Mouse (Mus musculus) midbrain, embryonic 11.5 days (tissue): ENCODE results near the gene Dcaf11. TPM values are rescaled to one million over a fixed set of nuclear protein-coding genes. Genes with fewer than 3 reads are reported as not detected.

Experiments
- ATAC-seq: fragments of 200-750 bp; cut with Nextera tagmentation; 2 replicates; pipeline ENCODE4 v1.8.0; 2017; ENCODE audit warnings: moderate TSS enrichment, moderate library complexity; ENCODE audit not compliant: low FRiP score
- DNase-seq: peaks from one replicate; pipeline ENCODE4 v3.0.0; 2015; ENCODE audit warnings: low spot score; ENCODE audit errors: missing footprints
- H3K27ac ChIP-seq: fragments of 300-500 bp; sonication (generic); 2 replicates; pipeline ENCODE4 v1.5.1; 2014; ENCODE audit warnings: low read depth, low read length
- H3K27me3 ChIP-seq: fragments of 300-500 bp; sonication (generic); 2 replicates; pipeline ENCODE4 v1.6.1; 2014; ENCODE audit warnings: mild to moderate bottlenecking, low read length, moderate library complexity, mixed read lengths; ENCODE audit not compliant: control insufficient read depth, insufficient read depth
- H3K36me3 ChIP-seq: fragments of 300-500 bp; sonication (generic); 2 replicates; pipeline ENCODE4 v1.6.1; 2014; ENCODE audit warnings: mild to moderate bottlenecking, low read length, moderate library complexity, mixed read lengths; ENCODE audit not compliant: control insufficient read depth, insufficient read depth
- H3K4me1 ChIP-seq: fragments of 300-500 bp; sonication (generic); 2 replicates; pipeline ENCODE4 v1.6.1; 2014; ENCODE audit warnings: low read length; ENCODE audit not compliant: control insufficient read depth, insufficient read depth
- H3K4me2 ChIP-seq: fragments of 300-500 bp; sonication (generic); 2 replicates; pipeline ENCODE4 v1.6.1; 2014; ENCODE audit warnings: mild to moderate bottlenecking, moderate library complexity
- H3K4me3 ChIP-seq: fragments of 300-500 bp; sonication (generic); 2 replicates; pipeline ENCODE4 v1.5.1; 2014; ENCODE audit warnings: low read depth, low read length
- H3K9ac ChIP-seq: fragments of 300-500 bp; sonication (generic); 2 replicates; pipeline ENCODE4 v1.6.1; 2014; ENCODE audit warnings: low read length
- H3K9me3 ChIP-seq: fragments of 300-500 bp; sonication (generic); 2 replicates; pipeline ENCODE4 v1.6.1; 2016; ENCODE audit warnings: low read length; ENCODE audit not compliant: control insufficient read depth
- WGBS: fragments of 180-500 bp; shearing (Covaris S2); extraction: QIAGEN DNeasy Blood & Tissue Kit; methylation state at CpG from one replicate; pipeline ENCODE4 v1.1.7; 2014; 5-methylcytosine and 5-hydroxymethylcytosine counted together
- polyA plus RNA-seq: library from polyadenylated mRNA; unstranded; fragments of >200 nt; fragmentation: Nextera tagmentation; extraction: Ambion mirVana; gene quantifications from 2 replicates; pipeline ENCODE4 v1.2.1, GENCODE M21; 2014

Dcaf11 gene
- 76.4 and 85.4 TPM in 2 replicates for polyA plus RNA-seq

DNA sequence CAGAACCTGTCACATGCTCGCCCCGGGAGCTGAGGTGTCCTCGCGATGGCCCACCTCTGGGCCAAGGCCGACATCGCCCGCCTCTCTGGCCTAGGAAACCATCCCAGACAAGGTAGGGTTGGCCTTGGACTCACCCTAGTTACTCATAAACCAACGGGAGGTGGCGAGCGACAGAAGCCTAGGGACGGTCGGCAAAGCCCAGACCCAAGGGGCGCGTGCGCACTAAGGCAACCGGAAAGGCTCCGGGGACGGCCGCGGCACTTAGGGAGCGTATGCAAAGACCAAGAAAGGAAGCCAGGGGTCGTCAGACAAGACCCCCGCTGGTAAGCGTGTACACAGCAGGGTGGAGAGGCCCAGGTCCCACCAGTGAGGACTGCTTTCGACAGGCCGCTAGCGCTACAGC lies at the start of gene Dcaf11:
Dcaf11 (plus strand) TSS at position 208 of the 403 bp plus-strand sequence.
- peak within 1 kb of the TSS; percentile 75 for H3K4me2 ChIP-seq
- peak within 1 kb of the TSS; percentile 63 for H3K4me3 ChIP-seq
- ATAC-seq = peak; percentile 85
- no peaks in the 10 kb centered on the region for H3K9me3 ChIP-seq
- WGBS = under 1% methylated on average over 27 of the region's 27 CpGs
- peak within 1 kb of the TSS; percentile 86 for H3K9ac ChIP-seq
- no peaks in the 10 kb centered on the region for H3K27me3 ChIP-seq
- H3K36me3 ChIP-seq = no peaks in the 10 kb centered on the region
- peaks cover 9% of the 10 kb centered on the region for H3K4me1 ChIP-seq
- peak; percentile 99 for DNase-seq
- peak within 1 kb of the TSS; percentile 93 for H3K27ac ChIP-seq

GRCm38 (mm10) chr14:55510125-55510731 lies 49.6 kb upstream of the Dcaf11 start, which contains the start of gene Cpne6:
Gene Cpne6 (plus strand): TSS chr14:55510445.
- DNase-seq (peak; percentile 66), ATAC-seq (no peak)
- no peak within 1 kb of the TSS for H3K27ac ChIP-seq
- no peak within 1 kb of the TSS for H3K4me2 ChIP-seq
- H3K4me1 ChIP-seq = no peaks in the 10 kb centered on the region
- WGBS = 76% methylated on average over 22 of the region's 22 CpGs
- no peaks in the 10 kb centered on the region for H3K36me3 ChIP-seq
- no peaks in the 10 kb centered on the region for H3K9me3 ChIP-seq
- H3K27me3 ChIP-seq = no peaks in the 10 kb centered on the region
- no peak within 1 kb of the TSS for H3K9ac ChIP-seq
- no peak within 1 kb of the TSS for H3K4me3 ChIP-seq

GRCm38 (mm10) chr14:55511037-55511436 lies 48.8 kb upstream of the Dcaf11 start:
- no peak overlapping the region for H3K4me2 ChIP-seq
- no peaks in the 10 kb centered on the region for H3K36me3 ChIP-seq
- no peak overlapping the region for H3K27ac ChIP-seq
- no peaks in the 10 kb centered on the region for H3K27me3 ChIP-seq
- no peaks in the 10 kb centered on the region for H3K9me3 ChIP-seq
- ATAC-seq = 0 out of 2 replicates have a peak, but pooled peaks have one; percentile 22
- H3K4me3 ChIP-seq = no peak overlapping the region
- H3K9ac ChIP-seq = no peak overlapping the region
- 78% methylated on average over 7 of the region's 7 CpGs for WGBS
- DNase-seq = no peak
- no peaks in the 10 kb centered on the region for H3K4me1 ChIP-seq

GRCm38 (mm10) chr14:55513927-55514326 lies 45.9 kb upstream of the Dcaf11 start:
- no peaks in the 10 kb centered on the region for H3K36me3 ChIP-seq
- no peaks in the 10 kb centered on the region for H3K9me3 ChIP-seq
- H3K4me1 ChIP-seq = peaks cover 3% of the 10 kb centered on the region; the same call in 1 of the 2 replicates
- no peak overlapping the region for H3K9ac ChIP-seq
- H3K27me3 ChIP-seq = no peaks in the 10 kb centered on the region
- no peak overlapping the region for H3K4me3 ChIP-seq
- 74% methylated on average over 10 of the region's 10 CpGs for WGBS
- no peak overlapping the region for H3K27ac ChIP-seq
- H3K4me2 ChIP-seq = no peak overlapping the region
- ATAC-seq = no peak
- DNase-seq = no peak

GRCm38 (mm10) chr14:55515846-55516245 lies 44.0 kb upstream of the Dcaf11 start:
- Histone ChIP-seq H3K4me3 (no peak overlapping the region), H3K27ac (no peak overlapping the region), H3K9me3 (no peaks in the 10 kb centered on the region), H3K9ac (no peak overlapping the region), H3K4me1 (peaks cover 5% of the 10 kb centered on the region; the same call in 1 of the 2 replicates), H3K4me2 (no peak overlapping the region), H3K36me3 (no peaks in the 10 kb centered on the region), H3K27me3 (no peaks in the 10 kb centered on the region)
- DNase-seq = no peak
- ATAC-seq = no peak
- WGBS = 83% methylated on average over 4 of the region's 4 CpGs

- ATAC-seq (peak; percentile 64), DNase-seq (no peak)
- Histone ChIP-seq H3K27me3 (peaks cover 4% of the 10 kb centered on the region; the same call in 1 of the 2 replicates), H3K4me2 (no peak overlapping the region), H3K4me1 (peaks cover 5% of the 10 kb centered on the region; the same call in 1 of the 2 replicates), H3K9ac (no peak overlapping the region), H3K4me3 (no peak overlapping the region), H3K36me3 (no peaks in the 10 kb centered on the region), H3K9me3 (no peaks in the 10 kb centered on the region), H3K27ac (no peak overlapping the region)
- 59% methylated on average over 2 of the region's 2 CpGs for WGBS
Observed at GRCm38 (mm10) chr14:55518897-55519296, 40.9 kb upstream of the Dcaf11 start.

- 59% methylated on average over 4 of the region's 4 CpGs for WGBS
- no peaks in the 10 kb centered on the region for H3K9me3 ChIP-seq
- H3K36me3 ChIP-seq = no peaks in the 10 kb centered on the region
- no peak overlapping the region for H3K27ac ChIP-seq
- H3K4me1 ChIP-seq = peaks cover 5% of the 10 kb centered on the region; the same call in 1 of the 2 replicates
- H3K4me2 ChIP-seq = no peak overlapping the region
- no peak overlapping the region for H3K4me3 ChIP-seq
- peaks cover 4% of the 10 kb centered on the region; the same call in 1 of the 2 replicates for H3K27me3 ChIP-seq
- ATAC-seq (no peak), DNase-seq (no peak)
- no peak overlapping the region for H3K9ac ChIP-seq
Observed at GRCm38 (mm10) chr14:55519604-55520003, 40.2 kb upstream of the Dcaf11 start.

- Histone ChIP-seq H3K4me2 (peak overlapping the region; percentile 86), H3K9ac (peak overlapping the region; percentile 43), H3K27me3 (peaks cover 4% of the 10 kb centered on the region; the same call in 1 of the 2 replicates), H3K27ac (no peak overlapping the region), H3K4me3 (peak overlapping the region; percentile 42), H3K4me1 (peaks cover 5% of the 10 kb centered on the region; the same call in 1 of the 2 replicates), H3K9me3 (no peaks in the 10 kb centered on the region), H3K36me3 (no peaks in the 10 kb centered on the region)
- WGBS = under 1% methylated on average over 61 of the region's 61 CpGs
- DNase-seq (peak; percentile 93), ATAC-seq (peak; percentile 66)
Observed at GRCm38 (mm10) chr14:55520451-55521361, 39.1 kb upstream of the Dcaf11 start.
